Mouse (Mus musculus) T-helper 1 cell (primary cell): ENCODE data around the gene Tns2.

ENCODE experiments used
- in situ Hi-C: fragments of 300-600 bp; cut with MboI, MseI; formaldehyde crosslinking; loops from one replicate; pipeline ENCODE4 v1.15.1; 2025; ENCODE audit warnings: high pct_unique_total_duplicates

The Tns2 gene

DNA sequence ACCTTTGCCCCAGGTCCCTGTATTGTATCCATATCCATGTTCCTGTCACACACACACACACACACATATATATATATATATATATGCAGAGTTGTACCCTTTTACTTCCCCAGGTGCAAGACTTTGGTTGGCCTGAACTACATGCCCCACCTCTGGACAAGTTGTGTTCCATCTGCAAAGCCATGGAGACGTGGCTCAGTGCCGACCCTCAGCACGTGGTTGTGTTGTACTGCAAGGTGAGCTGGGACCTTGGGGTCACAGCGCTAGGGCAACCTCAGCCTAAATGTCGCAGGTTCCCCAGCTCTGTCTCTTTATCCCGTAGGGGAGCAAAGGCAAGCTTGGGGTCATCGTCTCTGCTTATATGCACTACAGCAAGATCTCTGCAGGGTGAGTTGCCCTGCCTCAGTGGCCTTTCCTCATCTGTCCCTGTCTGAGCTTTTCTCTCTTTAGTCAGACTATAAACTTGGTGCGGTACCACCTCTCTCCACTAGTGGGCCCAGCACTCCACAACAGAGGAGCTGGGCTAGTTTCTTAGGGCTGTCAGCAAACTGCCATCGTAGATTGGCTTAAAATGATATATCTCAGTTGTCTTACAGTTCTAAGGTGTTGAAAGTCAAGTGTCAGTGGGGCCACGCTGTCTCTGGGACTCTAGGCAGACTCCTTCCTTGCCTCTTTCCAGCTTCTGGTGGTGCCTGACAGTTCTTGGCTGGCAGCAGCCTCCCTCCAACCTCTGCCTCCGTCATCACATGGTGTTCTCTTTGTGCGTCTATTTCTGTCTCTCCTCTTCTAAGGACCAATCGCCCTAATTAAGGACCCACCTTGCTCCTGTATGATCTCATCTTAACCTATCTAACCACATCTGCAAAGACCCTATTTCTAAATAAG, 7.7 kb downstream of the Tns2 start:
- in situ Hi-C loops, result no loop called here

DNA sequence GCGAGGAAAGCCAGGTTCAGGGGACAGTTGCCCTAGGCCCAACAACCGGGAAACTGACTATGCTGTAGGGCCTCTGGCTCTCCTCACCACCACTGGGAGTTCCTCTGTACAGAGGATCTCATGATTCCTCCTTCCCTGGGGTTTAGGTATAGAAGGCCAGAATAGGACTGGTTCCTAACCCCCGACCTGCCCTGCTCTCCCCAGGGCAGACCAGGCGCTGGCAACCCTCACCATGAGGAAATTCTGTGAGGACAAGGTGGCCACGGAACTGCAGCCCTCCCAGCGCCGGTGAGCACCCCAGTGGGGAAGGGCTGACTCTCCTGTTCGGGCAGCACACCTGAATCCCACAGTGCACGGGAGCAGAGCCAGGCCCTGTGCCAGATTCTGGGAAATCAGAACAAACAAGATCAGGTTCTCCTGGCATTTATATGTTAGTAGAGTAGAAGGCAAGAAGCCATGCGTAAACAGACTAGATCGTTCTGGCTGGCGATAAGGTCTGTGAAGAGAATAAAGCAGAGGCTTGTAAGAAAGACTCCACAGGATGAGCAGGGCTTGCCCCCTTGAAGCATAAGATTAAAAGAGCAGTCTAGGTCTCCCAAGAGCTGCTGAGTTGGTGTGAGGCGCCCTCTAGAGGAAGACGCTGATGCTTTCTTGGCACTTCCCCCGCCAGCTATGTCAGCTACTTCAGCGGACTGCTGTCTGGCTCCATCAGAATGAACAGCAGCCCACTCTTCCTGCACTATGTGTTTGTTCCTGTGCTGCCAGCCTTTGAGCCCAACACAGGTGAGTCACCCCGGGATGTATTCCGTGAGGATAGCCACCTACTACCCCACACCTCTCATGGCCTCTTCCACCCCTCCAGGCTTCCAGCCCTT, 8.7 kb downstream of the Tns2 start:
- in situ Hi-C loops, result no loop called here

DNA sequence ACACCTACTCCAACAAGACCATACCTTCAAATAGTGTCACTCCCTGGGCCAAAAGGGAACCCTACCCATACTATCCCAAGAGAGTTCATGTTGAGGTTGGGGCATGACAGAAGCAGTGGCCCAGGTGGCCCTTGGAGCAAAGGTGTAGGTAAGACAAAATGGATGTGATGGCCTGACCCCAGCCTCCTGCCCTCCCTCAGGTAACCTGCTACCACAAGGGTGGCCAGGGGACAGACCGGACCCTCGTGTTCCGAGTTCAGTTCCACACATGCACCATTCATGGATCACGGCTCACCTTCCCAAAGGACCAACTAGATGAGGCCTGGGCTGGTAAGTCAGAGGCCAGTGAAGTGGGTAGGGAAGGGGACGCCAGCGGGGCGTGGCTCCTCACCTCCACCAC, 10.1 kb downstream of the Tns2 start:
- in situ Hi-C loops, result no loop called here

DNA sequence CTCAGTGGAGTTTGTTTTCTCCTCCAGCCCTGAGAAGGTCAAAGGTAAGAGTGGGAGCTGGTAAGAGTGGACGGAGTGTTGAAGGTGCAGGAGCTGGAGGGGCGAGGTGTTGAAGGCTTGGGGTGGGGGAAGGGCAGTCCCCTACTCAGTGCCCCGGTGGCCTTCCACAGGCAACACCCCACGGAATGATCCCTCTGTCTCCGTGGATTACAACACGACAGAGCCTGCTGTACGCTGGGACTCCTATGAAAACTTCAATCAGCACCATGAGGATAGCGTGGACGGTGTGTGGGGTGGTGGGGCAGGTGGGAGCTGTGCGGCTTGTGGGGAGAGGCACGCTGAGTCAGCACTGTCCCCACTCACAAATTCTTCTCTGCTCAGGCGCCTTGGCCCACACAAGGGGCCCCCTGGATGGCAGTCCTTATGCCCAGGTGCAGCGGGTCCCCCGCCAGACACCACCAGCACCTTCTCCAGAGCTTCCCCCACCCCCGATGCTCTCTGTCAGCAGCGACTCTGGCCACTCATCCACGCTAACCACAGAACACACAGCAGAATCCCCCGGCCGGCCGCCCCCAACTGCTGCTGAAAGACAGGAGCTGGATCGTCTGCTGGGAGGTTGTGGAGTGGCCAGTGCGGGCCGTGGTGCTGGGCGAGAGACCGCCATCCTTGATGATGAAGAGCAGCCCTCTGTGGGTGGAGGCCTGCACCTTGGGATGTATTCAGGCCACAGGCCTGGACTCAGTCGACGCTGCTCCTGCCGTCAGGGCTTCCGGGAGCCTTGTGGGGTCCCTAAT, 10.7 kb downstream of the Tns2 start:
- in situ Hi-C loops, result no loop called here

DNA sequence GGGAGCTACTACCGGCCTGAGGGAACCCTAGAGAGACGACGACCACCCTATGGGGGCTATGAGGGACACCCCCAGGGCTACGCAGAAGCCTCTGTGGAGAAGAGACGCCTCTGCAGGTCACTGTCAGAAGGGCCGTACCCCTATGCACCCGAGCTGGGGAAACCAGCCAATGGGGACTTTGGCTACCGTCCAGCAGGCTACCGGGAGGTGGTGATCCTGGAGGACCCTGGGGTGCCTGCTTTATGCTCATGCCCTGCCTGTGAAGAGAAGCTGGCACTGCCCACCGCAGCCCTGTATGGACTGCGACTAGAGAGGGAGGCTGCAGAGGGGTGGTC, 11.2 kb downstream of the Tns2 start:
- in situ Hi-C loops, result no loop called here

DNA sequence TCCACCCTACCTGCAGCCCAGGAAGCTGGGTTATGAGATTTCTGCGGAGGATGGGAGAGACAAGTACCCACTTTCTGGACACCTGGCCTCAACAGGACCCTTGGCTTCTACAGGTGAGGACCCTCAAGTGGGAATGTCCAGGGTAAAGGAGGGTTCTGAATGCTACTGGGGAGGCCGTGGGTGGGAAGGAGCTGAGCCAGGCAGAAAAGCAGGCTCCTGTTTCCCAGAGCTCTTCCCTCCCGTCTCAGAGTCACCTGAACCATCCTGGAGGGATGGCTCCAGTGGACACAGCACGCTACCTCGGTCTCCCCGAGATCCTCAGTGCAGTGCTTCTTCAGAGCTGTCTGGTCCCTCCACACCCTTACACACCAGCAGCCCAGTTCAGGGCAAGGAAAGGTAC, 12.0 kb downstream of the Tns2 start:
- in situ Hi-C loops, result no loop called here

DNA sequence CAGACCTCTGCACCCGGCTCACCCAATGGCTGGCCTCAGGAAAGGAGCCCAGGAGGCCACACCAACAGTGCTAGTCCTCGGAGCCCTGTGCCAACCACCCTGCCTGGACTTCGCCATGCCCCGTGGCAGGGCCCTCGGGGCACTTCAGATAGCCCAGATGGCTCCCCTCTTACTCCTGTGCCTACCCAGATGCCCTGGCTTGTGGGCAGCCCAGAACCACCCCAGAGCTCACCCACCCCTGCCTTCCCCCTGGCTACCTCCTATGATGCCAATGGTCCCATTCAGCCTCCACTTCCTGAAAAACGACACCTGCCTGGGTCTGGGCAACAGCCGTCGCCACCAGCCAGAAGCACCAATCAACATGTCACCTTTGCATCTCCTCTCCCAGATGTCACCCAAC, 12.6 kb downstream of the Tns2 start:
- in situ Hi-C loops, result no loop called here

DNA sequence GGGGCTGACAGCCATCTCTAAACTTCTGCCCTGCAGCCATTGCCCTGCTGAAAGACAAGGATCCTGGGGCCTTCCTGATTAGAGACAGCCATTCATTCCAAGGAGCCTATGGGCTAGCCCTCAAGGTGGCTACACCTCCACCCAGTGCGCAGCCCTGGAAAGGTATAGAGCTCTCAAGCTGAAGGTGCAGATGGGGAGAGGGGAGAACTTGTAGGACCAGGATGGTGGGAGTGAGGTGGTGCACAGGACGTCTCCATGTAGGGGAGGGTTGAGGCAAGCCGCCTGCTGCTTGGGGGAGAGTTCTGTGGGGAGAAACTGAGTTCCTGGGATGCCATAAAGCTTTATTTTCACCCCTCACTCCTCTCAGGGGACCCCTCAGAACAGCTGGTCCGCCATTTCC, 13.5 kb downstream of the Tns2 start:
- in situ Hi-C loops, result no loop called here

DNA sequence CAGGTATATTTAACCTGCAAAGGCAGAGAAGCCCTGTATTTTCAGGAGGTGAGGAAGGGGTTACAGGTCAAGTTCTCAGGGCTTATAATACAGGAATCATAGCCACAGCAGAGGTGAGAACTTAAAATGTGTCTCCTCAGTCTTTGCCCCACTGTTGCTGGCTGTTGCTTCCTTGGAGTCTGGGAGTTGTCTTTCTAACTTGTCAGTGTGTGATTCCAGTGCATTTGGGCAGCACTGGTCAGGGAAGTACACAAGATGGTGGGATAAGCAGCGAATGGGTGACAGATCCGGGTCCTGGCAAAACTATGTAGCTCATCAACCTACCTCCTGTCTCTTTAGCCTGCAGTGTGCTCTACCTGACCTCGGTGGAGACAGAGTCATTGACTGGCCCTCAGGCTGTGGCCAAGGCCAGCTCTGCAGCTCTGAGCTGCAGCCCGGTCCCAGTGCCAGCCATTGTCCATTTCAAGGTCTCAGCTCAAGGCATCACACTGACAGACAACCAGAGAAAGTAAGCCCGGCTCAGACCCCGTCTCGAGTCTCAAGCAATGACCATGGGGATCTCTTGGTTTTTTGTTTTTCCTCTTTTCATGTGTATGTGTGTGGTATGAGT, 14.5 kb downstream of the Tns2 start:
- in situ Hi-C loops, result no loop called here

DNA sequence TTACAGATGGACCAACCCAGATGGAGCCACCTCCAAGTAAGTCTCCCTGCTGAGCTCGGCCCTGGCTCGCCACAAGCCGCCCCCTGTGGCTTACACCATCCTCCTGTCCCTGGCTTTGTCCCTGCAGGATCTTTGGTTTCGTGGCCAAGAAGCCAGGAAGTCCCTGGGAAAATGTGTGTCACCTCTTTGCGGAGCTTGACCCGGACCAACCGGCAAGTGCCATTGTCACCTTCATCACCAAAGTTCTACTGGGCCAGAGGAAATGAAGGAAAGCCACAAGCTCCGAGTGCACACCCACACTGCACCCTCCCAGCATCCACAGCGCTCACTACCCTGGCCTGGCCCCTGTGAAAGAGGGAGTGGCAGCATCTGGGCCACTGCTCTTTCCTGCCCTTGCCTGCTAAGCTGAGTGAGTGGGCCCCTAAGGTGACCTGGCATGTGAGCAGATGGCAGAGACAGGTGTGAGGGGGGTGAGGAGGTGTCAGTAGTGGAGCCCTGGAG, 15.6 kb downstream of the Tns2 start:
- in situ Hi-C loops, result no loop called here

DNA sequence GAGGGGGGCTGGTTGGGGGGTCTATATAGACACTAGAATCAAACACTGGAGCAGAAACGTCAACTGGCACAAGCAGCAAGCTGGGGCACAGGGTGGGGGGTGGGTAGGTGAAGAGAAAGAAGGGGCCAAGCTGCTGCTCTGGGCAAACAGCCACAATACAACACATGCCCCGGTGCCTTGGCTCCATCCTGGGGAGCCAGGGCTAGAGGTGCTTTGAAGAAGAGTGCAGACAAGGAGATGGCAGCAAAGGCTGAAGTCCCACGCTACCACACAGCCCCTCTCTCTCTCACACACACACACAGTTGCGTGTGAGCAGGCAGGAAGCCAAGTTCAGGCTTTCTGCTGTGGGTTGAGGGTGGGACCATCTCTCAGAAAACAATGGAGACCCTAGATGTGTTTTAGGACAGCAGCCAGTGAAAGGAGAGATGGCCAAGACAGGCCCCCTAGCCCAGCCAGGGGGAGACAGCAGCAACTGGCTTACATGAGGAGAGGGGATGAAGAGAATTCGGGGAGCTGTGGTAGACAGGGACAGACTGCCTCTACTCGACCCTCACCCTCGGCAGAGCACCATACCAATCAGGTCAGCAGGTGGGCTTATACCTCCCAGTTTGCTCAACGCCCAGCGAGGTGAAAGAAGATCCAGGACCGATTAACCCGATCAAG, 16.7 kb downstream of the Tns2 start:
- in situ Hi-C loops, result no loop called here

DNA sequence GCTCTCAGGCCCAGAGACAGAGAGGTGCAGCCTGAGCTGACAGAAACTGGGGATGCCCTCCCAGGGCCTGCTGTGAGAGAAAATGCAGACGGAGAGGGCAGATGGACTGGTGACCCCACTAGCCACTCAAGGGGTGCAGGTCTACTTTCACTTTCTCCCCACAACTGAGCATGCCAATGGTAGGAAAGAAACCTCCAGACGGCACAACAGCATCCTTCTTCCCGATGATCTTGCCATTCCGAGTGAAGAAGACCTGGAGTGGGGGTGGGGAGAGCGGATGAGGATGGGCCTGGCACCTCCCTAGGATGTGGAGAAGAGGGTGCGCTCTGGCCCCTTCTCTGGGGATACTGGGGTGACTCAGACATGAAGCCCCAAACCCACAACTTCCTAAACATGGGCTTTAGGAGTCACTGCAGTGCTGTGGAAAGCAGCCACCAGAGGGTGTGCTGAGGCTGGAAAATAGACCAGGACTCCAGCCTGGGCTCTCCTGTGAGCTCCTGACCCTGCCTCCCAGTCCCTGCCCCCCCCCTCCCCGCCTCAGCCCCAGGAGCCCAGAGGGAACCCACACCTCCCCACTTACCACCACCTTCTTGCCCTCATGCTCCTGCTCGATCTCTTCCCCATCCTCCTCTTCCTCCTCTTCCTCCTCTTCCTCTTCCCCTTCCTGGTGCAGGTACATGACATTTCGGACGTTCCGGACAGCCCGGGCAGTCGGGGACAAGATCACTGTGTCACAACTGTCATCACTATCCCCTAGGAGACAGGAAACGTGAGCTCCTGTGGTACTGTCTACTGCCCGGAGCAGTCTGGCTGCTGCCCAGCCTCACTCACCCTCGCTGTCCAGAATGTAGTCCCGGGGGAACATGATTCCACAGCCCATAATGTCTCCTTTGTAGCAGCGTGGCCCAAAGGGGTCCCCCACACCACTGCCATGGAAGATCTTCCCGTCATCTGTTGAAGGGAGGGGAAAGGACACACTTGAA, 17.5 kb downstream of the Tns2 start:
- in situ Hi-C loops, result no loop called here

DNA sequence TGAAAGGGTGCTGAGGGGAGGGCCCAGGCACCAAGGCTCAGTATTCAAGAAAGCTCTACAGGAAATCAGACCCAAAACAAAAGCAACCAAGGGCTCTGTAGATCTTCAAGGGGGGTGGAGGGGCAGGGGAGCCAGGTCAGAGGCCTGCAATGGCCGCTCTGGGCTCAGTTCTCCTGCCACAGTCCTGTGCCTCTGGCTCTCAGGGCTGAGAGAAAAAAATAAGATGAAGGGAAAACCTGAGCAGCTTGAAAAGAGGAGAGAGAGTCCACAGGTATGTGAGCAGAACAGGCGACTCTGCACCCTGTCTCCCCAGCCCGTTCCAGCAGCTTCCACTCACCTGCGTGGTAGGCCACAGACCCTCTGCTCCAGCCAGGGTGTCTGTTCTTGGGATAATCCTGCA, 18.4 kb downstream of the Tns2 start:
- in situ Hi-C loops, result no loop called here

DNA sequence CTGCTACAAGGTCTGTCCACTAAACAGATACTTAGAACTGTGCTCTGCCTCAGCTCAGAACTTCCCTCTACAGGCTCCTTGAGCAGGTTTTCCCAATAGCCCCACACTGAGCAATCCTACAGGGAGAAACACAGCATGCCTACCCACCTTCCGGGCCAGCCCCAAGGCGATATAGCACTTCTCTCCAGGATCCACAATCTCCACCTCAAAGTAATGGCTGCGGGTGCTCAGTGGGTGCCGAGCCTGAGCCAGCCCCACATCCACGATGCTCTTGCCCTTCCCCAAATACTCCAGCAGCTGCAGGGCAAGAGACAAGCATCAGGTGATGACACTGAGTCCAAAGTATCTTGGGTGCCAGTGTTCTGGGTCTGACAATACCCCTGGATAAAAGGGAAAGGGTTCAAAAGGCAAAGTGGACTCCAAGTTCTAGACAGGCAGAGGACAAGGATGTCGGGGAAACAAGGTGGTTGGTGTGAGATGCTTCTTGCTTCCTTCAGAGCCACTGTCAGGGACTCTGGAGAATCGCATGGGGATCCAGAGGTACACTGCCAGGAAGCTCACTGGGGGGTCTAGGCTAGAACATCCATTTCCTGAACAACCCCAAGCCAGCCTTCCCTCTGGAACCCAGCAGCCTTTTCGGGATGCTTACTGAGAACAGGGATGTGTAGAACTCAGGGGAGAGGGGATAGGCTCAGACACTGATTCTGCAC, 19.1 kb downstream of the Tns2 start:
- in situ Hi-C loops, result no loop called here

DNA sequence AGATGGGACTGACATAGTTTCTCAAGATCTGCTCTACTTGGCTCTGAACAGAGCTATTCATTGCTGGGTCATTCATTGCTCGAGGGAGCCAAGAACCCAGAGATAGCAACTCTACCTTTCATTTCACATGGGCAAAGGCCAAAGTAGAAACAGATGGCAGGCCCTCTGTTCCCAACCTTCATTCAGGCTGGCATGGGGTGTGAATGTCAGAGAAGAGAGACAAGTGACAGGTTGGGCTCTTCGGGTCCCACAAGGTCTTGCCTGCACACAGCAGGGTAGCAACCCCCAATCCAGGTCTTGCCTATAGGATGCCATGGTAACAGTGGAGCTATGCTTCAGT, 19.6 kb downstream of the Tns2 start:
- in situ Hi-C loops, result no loop called here

DNA sequence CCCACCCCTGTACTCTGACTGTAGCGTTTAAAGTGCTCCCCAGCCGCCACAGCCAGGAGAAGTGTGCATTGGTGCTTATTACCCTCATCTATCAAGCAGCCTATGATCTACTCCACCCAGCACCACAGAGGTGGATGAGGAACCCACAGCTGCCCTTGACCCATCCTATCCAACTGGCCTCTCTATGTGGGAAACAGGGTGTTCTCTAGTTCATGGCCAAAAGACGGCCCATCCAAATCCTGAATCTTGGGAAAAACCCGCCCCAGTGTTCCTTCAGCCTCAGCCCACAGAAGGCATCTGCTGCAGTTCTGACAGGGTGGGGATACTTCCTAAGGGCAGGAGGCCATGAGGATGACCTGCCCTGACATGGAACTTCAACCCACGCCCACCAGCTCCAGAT, 20.3 kb downstream of the Tns2 start:
- in situ Hi-C loops, result no loop called here

DNA sequence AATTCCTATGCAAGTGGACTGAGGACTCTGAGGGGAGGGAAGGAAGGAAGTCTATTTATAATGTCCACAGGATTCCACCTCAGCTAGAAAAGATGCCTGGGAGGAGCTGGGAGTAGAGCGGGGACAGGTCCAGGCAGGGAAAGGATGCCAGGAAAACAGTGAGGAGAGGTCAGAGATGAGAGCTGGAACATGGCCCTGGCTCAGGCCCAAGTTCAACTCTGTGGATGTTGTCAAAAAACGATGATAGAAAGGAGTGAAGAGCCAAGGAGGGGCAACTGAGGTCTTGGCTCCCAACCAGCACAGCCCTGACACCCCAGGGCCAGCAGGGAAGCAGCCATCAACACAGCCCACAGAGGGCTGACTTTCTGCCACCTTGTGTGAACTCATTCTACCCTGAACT, 26.1 kb downstream of the Tns2 start:
- in situ Hi-C loops, result no loop called here

DNA sequence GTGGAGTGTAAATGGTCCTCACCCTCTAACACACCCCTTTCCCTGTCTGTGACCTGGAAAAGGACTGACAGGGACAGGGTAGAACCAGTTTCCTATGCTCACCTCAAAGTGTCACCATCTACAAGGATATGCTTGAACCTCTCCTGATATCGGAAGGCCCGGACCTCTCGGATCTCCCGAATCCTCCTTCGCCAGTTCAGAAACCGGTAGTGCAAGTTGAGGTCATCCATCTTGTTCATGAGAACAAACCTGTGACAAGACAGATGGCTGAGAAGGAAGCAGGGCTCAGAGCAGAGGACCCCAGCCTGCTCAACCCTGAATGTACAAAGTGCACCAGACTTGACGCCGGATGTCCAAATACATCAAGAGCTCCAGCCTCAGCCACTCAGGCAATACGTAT, 33.1 kb downstream of the Tns2 start:
- in situ Hi-C loops, result no loop called here

DNA sequence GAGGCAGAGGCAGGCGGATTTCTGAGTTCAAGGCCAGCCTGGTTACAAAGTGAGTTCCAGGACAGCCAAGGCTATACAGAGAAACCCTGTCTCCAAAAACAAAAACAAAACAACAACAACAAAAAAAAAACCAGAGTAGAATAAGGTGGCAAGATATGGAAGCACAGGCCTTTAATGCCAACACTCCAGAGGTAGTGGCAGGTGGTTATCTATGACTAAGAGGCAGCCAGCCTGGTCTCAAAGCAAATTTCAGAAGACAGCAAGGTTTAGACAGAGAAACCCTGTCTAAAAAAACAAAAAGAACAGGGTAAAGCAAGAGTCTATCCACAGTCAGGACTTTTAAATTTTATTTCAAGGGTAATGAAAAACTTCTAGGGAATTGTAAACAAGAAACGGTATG, 34.5 kb downstream of the Tns2 start:
- in situ Hi-C loops, result no loop called here
